Mouse (Mus musculus) CH12.LX (cell line): ENCODE measurements at regions not wholly inside any gene's neighbourhood (a gene's known extent, or its start where the extent isn't known, plus 50 kb on each side); places are given as distances from the start of the nearest gene placed in this dataset.

Experiments
- DNase-seq: peaks from one replicate; pipeline ENCODE4 v3.0.0-alpha.2; 2013; ENCODE audit errors: extremely low read depth
- H3K27ac ChIP-seq: 2 replicates; pipeline ENCODE4 v1.5.1; 2012; ENCODE audit warnings: low read depth, mild to moderate bottlenecking, control low read depth, moderate library complexity; ENCODE audit not compliant: insufficient read depth
- H3K27me3 ChIP-seq: replicated peaks from 2 replicates; pipeline ENCODE3; 2012; ENCODE audit warnings: inconsistent platforms
- H3K36me3 ChIP-seq, 2 experiments: replicated peaks in 1 of 2; 2 replicates each; pipeline versions ENCODE3 to v1.6.1; 2012; ENCODE audit warnings: inconsistent platforms in 1 of 2, low read length in 1 of 2, mild to moderate bottlenecking in 1 of 2, mixed read lengths in 1 of 2, moderate library complexity in 1 of 2; ENCODE audit not compliant: control insufficient read depth in 1 of 2, insufficient read depth in 1 of 2
- H3K4me1 ChIP-seq, 2 experiments: 2 replicates each; pipeline ENCODE4 v1.6.1; 2012; ENCODE audit warnings: inconsistent platforms in 1 of 2, moderate library complexity in 1 of 2; ENCODE audit not compliant: insufficient read depth in 2 of 2, control insufficient read depth in 1 of 2
- H3K4me2 ChIP-seq: 2 replicates; pipeline ENCODE4 v1.6.1; 2012; ENCODE audit warnings: low read depth, mild to moderate bottlenecking, control low read depth; ENCODE audit not compliant: poor library complexity, insufficient read depth, severe bottlenecking
- H3K4me3 ChIP-seq, 3 experiments: fragments of 150-350 bp in 1 of 3; sonication (generic) in 1 of 3; replicated peaks in 1 of 3; 2 replicates each; pipeline versions ENCODE3 to v1.5.1; 2011 to 2012; ENCODE audit warnings: low read depth in 2 of 3, low read length in 2 of 3, mild to moderate bottlenecking in 2 of 3, moderate library complexity in 2 of 3, control low read depth in 1 of 3, improper control_type of control experiment in 1 of 3, inconsistent platforms in 1 of 3, mixed read lengths in 1 of 3; ENCODE audit not compliant: poor library complexity in 1 of 3
- H3K79me2 ChIP-seq: replicated peaks from 2 replicates; pipeline ENCODE4 v1.6.1; 2012; ENCODE audit warnings: mild to moderate bottlenecking, moderate library complexity; ENCODE audit not compliant: control insufficient read depth, poor library complexity, insufficient read depth, severe bottlenecking; ENCODE audit errors: extremely low read depth
- H3K9ac ChIP-seq: 2 replicates; pipeline ENCODE4 v1.6.1; 2012; ENCODE audit warnings: low read depth, mild to moderate bottlenecking, control low read depth, moderate library complexity; ENCODE audit not compliant: insufficient read depth
- H3K9me3 ChIP-seq: replicated peaks from 2 replicates; pipeline ENCODE3; 2012; ENCODE audit warnings: low read length, inconsistent platforms, mixed read lengths
- BHLHE40 ChIP-seq: IDR thresholded peaks from 2 replicates; pipeline ENCODE4 v1.6.1; 2011; ENCODE audit warnings: mild to moderate bottlenecking, low read depth, low read length, improper control_type of control experiment
- CHD2 ChIP-seq: IDR thresholded peaks from 2 replicates; pipeline ENCODE4 v1.6.1; 2011; ENCODE audit warnings: low read length, improper control_type of control experiment
- CTCF ChIP-seq, 2 experiments: IDR thresholded peaks in 1 of 2; conservative IDR thresholded peaks in 1 of 2; 2 replicates each; pipeline ENCODE4 v1.5.1; 2011 to 2012; ENCODE audit warnings: low read depth in 2 of 2, low read length in 2 of 2, improper control_type of control experiment in 1 of 2, inconsistent platforms in 1 of 2, mild to moderate bottlenecking in 1 of 2, moderate library complexity in 1 of 2
- ELF1 ChIP-seq: IDR thresholded peaks from 2 replicates; pipeline ENCODE4 v1.6.1; 2014; ENCODE audit warnings: low read depth, mild to moderate bottlenecking, inconsistent platforms, low read length, improper control_type of control experiment
- ETS1 ChIP-seq: conservative IDR thresholded peaks from 2 replicates; pipeline ENCODE4 v1.6.1; 2012; ENCODE audit warnings: low read depth, mild to moderate bottlenecking, inconsistent platforms, low read length, improper control_type of control experiment, moderate library complexity
- HCFC1 ChIP-seq: IDR thresholded peaks from 2 replicates; pipeline ENCODE4 v1.6.1; 2012; ENCODE audit warnings: low read depth, mild to moderate bottlenecking, inconsistent platforms, low read length, improper control_type of control experiment
- IRF4 ChIP-seq: IDR thresholded peaks from 2 replicates; pipeline ENCODE4 v1.6.1; 2014; ENCODE audit warnings: low read depth, mild to moderate bottlenecking, inconsistent platforms, low read length, improper control_type of control experiment
- JUN ChIP-seq: IDR thresholded peaks from 2 replicates; pipeline ENCODE4 v1.6.1; 2011; ENCODE audit warnings: low read depth, mild to moderate bottlenecking, low read length, improper control_type of control experiment, moderate library complexity; ENCODE audit not compliant: insufficient read depth
- JUND ChIP-seq: conservative IDR thresholded peaks from 2 replicates; pipeline ENCODE4 v1.6.1; 2011; ENCODE audit warnings: low read depth, low read length, improper control_type of control experiment
- KAT2A ChIP-seq: IDR thresholded peaks from 2 replicates; pipeline ENCODE4 v1.6.1; 2012; ENCODE audit warnings: low read length, improper control_type of control experiment, inconsistent platforms; ENCODE audit not compliant: insufficient replicate concordance
- MAFK ChIP-seq: IDR thresholded peaks from 2 replicates; pipeline ENCODE4 v1.6.1; 2011; ENCODE audit warnings: low read length, improper control_type of control experiment; ENCODE audit not compliant: insufficient replicate concordance
- MAX ChIP-seq: IDR thresholded peaks from 2 replicates; pipeline ENCODE4 v1.6.1; 2011; ENCODE audit warnings: low read length, improper control_type of control experiment
- MAZ ChIP-seq: IDR thresholded peaks from 2 replicates; pipeline ENCODE4 v1.6.1; 2012; ENCODE audit warnings: low read depth, mild to moderate bottlenecking, inconsistent platforms, low read length, improper control_type of control experiment, moderate library complexity
- MXI1 ChIP-seq: IDR thresholded peaks from 2 replicates; pipeline ENCODE4 v1.6.1; 2011; ENCODE audit warnings: mild to moderate bottlenecking, low read depth, low read length, improper control_type of control experiment
- PAX5 ChIP-seq: IDR thresholded peaks from 2 replicates; pipeline ENCODE4 v1.6.1; 2012; ENCODE audit warnings: low read length, inconsistent platforms, mixed read lengths
- POLR2AphosphoS2 ChIP-seq: IDR thresholded peaks from 2 replicates; pipeline ENCODE4 v1.6.1; 2011; ENCODE audit warnings: low read depth, low read length, improper control_type of control experiment
- RAD21 ChIP-seq: IDR thresholded peaks from 2 replicates; pipeline ENCODE4 v1.6.1; 2011; ENCODE audit warnings: low read depth, mild to moderate bottlenecking, low read length, improper control_type of control experiment, moderate library complexity
- SIN3A ChIP-seq: IDR thresholded peaks from 2 replicates; pipeline ENCODE4 v1.6.1; 2012; ENCODE audit warnings: low read length, improper control_type of control experiment, inconsistent platforms
- SMC3 ChIP-seq: IDR thresholded peaks from 2 replicates; pipeline ENCODE4 v1.6.1; 2011; ENCODE audit warnings: low read depth, low read length, improper control_type of control experiment
- USF1 ChIP-seq: IDR thresholded peaks from 2 replicates; pipeline ENCODE4 v1.6.1; 2014; ENCODE audit warnings: low read depth, mild to moderate bottlenecking, inconsistent platforms, low read length, improper control_type of control experiment
- ZC3H11A ChIP-seq: IDR thresholded peaks from 2 replicates; pipeline ENCODE4 v1.6.1; 2012; ENCODE audit warnings: low read depth, mild to moderate bottlenecking, inconsistent platforms, low read length, improper control_type of control experiment
- ZMIZ1 ChIP-seq: IDR thresholded peaks from 2 replicates; pipeline ENCODE4 v1.6.1; 2012; ENCODE audit warnings: low read depth, mild to moderate bottlenecking, inconsistent platforms, low read length, improper control_type of control experiment
- ZNF384 ChIP-seq: IDR thresholded peaks from 2 replicates; pipeline ENCODE4 v1.6.1; 2012; ENCODE audit warnings: low read depth, low read length, improper control_type of control experiment, inconsistent platforms
- dilution Hi-C: fragments of 300-500 bp; cut with MboI; formaldehyde crosslinking; loops from 2 replicates; pipeline ENCODE4 v1.14.3; 2020; ENCODE audit warnings: low sequenced_read_pairs; ENCODE audit not compliant: extremely low pct_unique_long_range_greater_than_20kb, extremely low pct_ligation_motif_present
- in situ Hi-C: fragments of 300-500 bp; cut with MboI; formaldehyde crosslinking; loops from 3 replicates; pipeline ENCODE4 v1.14.3; 2019; ENCODE audit warnings: low sequenced_read_pairs, low pct_ligation_motif_present, low pct_unique_long_range_greater_than_20kb, mixed read lengths

DNA sequence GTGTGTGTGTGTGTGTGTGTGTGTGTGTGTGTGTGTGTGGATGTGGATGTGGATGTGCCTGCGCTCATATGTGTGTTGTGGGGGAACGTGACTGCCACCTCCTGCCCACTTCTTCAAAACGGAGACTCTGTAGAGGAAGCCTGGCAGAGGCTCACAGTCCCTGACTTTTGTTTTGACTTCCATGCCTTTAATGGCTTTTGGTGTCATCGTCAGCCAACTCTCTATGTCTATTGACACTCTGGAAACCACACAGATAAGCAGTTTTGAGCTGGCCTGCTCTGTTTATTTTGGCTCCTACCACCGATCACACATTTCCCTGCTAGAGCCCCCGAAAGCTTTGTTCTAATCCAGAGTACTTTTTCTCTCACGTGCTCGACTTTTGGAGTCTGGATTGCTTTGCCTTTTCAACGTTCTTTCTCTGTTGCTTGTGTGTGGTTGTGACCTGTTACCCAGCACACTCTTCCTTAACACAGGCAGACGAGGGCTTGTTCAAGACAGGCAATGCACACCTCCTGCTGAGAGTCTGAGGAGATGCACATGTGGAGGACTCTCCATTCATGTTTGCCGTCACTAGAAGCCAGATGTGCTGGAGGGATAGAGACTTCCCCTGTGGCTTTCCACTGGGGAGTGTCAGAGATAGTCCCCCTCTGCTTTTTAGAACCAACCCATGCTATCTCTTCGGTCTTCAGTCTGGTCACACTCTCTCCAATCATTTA lies 78.6 kb upstream of the S1pr1 start:
- TF ChIP-seq KAT2A, result no peak
- TF ChIP-seq CHD2, result no peak
- 0 out of 2 replicates have a peak, but pooled peaks have one; percentile 14 for TF ChIP-seq ETS1
- TF ChIP-seq BHLHE40, result peak; percentile 63
- TF ChIP-seq POLR2AphosphoS2, result no peak
- TF ChIP-seq IRF4, result peak; percentile 58
- TF ChIP-seq JUN, result no peak
- 0 out of 2 replicates have a peak, but pooled peaks have one; percentile 11 for TF ChIP-seq ZNF384
- TF ChIP-seq SMC3, result peak; percentile 84
- peak; percentile 68 for TF ChIP-seq RAD21
- TF ChIP-seq ELF1, result peak; percentile 34; the same call in 1 of the 2 replicates
- no peak for TF ChIP-seq PAX5
- no peak for TF ChIP-seq SIN3A
- TF ChIP-seq CTCF (conservative IDR thresholded peaks at IDR 0.05 in 1 of 2, IDR thresholded peaks at IDR 0.05 in 1 of 2; ENCODE audit: low read depth in 2 of 2, low read length in 2 of 2), result peak in 1 of 2 experiments; percentile 72; a peak in 2 of 4 replicates
- TF ChIP-seq ZC3H11A, result peak; percentile 65
- no peak for TF ChIP-seq USF1
- Histone ChIP-seq H3K36me3 (no peaks in the 10 kb centered on the region), H3K9ac (peak overlapping the region; percentile 19; the same call in 1 of the 2 replicates), H3K4me1 (peaks cover 0 to 12% of the 10 kb centered on the region in 2 experiments; a peak in 2 of 4 replicates), H3K79me2 (no peaks in the 10 kb centered on the region), H3K9me3 (no peaks in the 10 kb centered on the region), H3K27me3 (no peaks in the 10 kb centered on the region), H3K4me3 (no peak overlapping the region), H3K27ac (no peak overlapping the region), H3K4me2 (peak overlapping the region; percentile 92)
- in situ Hi-C loops (no loop called here), dilution Hi-C loops (no loop called here)
- peak; percentile 43 for DNase-seq

DNA sequence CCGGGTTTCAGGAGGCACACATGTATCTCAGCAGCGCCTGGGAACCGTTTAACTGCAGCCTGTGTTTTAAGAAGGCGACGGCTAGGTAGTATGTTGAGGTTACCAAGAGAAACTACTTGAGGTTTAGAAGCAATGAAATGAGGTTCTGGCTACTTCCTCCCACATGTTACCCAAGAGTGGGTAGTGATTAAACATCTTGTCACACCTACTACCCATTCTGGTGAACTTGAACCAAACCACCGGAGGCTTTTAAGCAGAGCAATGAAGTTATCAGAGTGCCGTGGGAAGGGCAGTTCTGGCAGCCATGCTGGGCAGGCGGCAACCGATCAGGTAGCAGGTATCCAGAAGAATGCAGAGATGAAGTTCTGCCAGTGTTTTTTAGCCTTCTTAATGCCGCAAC lies 84.5 kb upstream of the S1pr1 start:
- dilution Hi-C loops (no loop called here), in situ Hi-C loops (no loop called here)
- peaks cover 4 to 15% of the 10 kb centered on the region in 2 experiments; a peak in 2 of 4 replicates for H3K4me1 ChIP-seq
- H3K36me3 ChIP-seq, result no peaks in the 10 kb centered on the region
- no peak overlapping the region for H3K4me3 ChIP-seq
- no peaks in the 10 kb centered on the region for H3K27me3 ChIP-seq
- no peak overlapping the region for H3K9ac ChIP-seq
- no peaks in the 10 kb centered on the region for H3K9me3 ChIP-seq
- DNase-seq, result no peak
- no peak overlapping the region for H3K4me2 ChIP-seq
- no peak overlapping the region for H3K27ac ChIP-seq
- H3K79me2 ChIP-seq, result no peaks in the 10 kb centered on the region
- no peak for TF ChIP-seq SMC3
- TF ChIP-seq MAFK, result no peak
- TF ChIP-seq JUND, result no peak
- no peak for TF ChIP-seq ZMIZ1
- no peak for TF ChIP-seq HCFC1
- no peak for TF ChIP-seq CTCF (conservative IDR thresholded peaks at IDR 0.05 in 1 of 2, IDR thresholded peaks at IDR 0.05 in 1 of 2; ENCODE audit: low read depth in 2 of 2, low read length in 2 of 2)
- no peak for TF ChIP-seq RAD21
- TF ChIP-seq POLR2AphosphoS2, result no peak
- no peak for TF ChIP-seq MXI1
- TF ChIP-seq MAX, result no peak
- TF ChIP-seq ZC3H11A, result no peak
- TF ChIP-seq BHLHE40, result no peak
- TF ChIP-seq MAZ, result no peak
- TF ChIP-seq KAT2A, result no peak
- no peak for TF ChIP-seq CHD2
- no peak for TF ChIP-seq USF1
- TF ChIP-seq JUN, result no peak
